Mouse (Mus musculus) MEL (cell line): Measurements from ENCODE around the gene Pitx3. TPM values are rescaled to one million over a fixed set of nuclear protein-coding genes. Genes with fewer than 3 reads are reported as not detected.
A peak's percentile ranks its signal among the peaks of the same experiment; 100 is the strongest.

Experiments used
- DNase-seq: peaks from one replicate; pipeline ENCODE4 v3.0.0; 2011; ENCODE audit warnings: low read depth, low spot score
- H3K27ac ChIP-seq: 2 replicates; pipeline ENCODE4 v1.5.1; 2012; ENCODE audit warnings: low read depth, mild to moderate bottlenecking, control low read depth, low read length, moderate library complexity; ENCODE audit not compliant: control insufficient read depth
- H3K27me3 ChIP-seq, 2 experiments: fragments of 150-350 bp in 1 of 2; sonication (generic) in 1 of 2; 2 replicates each; pipeline ENCODE4 v1.6.1; 2012; ENCODE audit warnings: low read length in 2 of 2, mild to moderate bottlenecking in 2 of 2, improper control_type of control experiment in 1 of 2, moderate library complexity in 1 of 2; ENCODE audit not compliant: insufficient read depth in 2 of 2, control insufficient read depth in 1 of 2
- H3K36me3 ChIP-seq, 2 experiments: 2 replicates each; pipeline ENCODE4 v1.6.1; 2012 to 2014; ENCODE audit warnings: low read length in 2 of 2, improper control_type of control experiment in 1 of 2, inconsistent platforms in 1 of 2, mild to moderate bottlenecking in 1 of 2; ENCODE audit not compliant: insufficient read depth in 2 of 2, control insufficient read depth in 1 of 2
- H3K4me1 ChIP-seq, 2 experiments: fragments of 150-350 bp in 1 of 2; sonication (generic) in 1 of 2; 2 replicates each; pipeline ENCODE4 v1.6.1; 2012; ENCODE audit warnings: low read length in 2 of 2, improper control_type of control experiment in 1 of 2, mild to moderate bottlenecking in 1 of 2; ENCODE audit not compliant: insufficient read depth in 2 of 2, control insufficient read depth in 1 of 2
- H3K4me3 ChIP-seq, 2 experiments: fragments of 150-350 bp in 1 of 2; sonication (generic) in 1 of 2; 2 replicates each; pipeline ENCODE4 v1.5.1; 2012; ENCODE audit warnings: low read depth in 2 of 2, low read length in 2 of 2, mild to moderate bottlenecking in 2 of 2, moderate library complexity in 2 of 2, control low read depth in 1 of 2, improper control_type of control experiment in 1 of 2; ENCODE audit not compliant: control insufficient read depth in 1 of 2, insufficient read depth in 1 of 2
- H3K79me2 ChIP-seq: 2 replicates; pipeline ENCODE4 v1.6.1; 2012; ENCODE audit warnings: mild to moderate bottlenecking, low read length, moderate library complexity; ENCODE audit not compliant: control insufficient read depth, poor library complexity, insufficient read depth
- H3K9ac ChIP-seq: 2 replicates; pipeline ENCODE4 v1.6.1; 2012; ENCODE audit warnings: low read depth, mild to moderate bottlenecking, control low read depth, low read length, moderate library complexity; ENCODE audit not compliant: control insufficient read depth, poor library complexity, severe bottlenecking
- H3K9me3 ChIP-seq: fragments of 150-350 bp; sonication (generic); replicated peaks from 2 replicates; pipeline ENCODE4 v1.6.1; 2012; ENCODE audit warnings: mild to moderate bottlenecking, low read length, improper control_type of control experiment, moderate library complexity; ENCODE audit not compliant: insufficient read depth
- CTCF ChIP-seq, 3 experiments: IDR thresholded peaks in 2 of 3; conservative IDR thresholded peaks in 1 of 3; 2 replicates each; pipeline ENCODE4 v1.5.1; 2011 to 2012; ENCODE audit warnings: low read length in 3 of 3, low read depth in 2 of 3, mild to moderate bottlenecking in 2 of 3, improper control_type of control experiment in 1 of 3, inconsistent platforms in 1 of 3, mixed read lengths in 1 of 3, moderate library complexity in 1 of 3; ENCODE audit not compliant: control insufficient read depth in 1 of 3, insufficient read depth in 1 of 3, poor library complexity in 1 of 3, severe bottlenecking in 1 of 3
- ELF1 ChIP-seq: IDR thresholded peaks from 2 replicates; pipeline ENCODE4 v1.6.1; 2014; ENCODE audit warnings: low read depth, mild to moderate bottlenecking, inconsistent platforms, low read length, improper control_type of control experiment, moderate library complexity
- EP300 ChIP-seq, 2 experiments: IDR thresholded peaks; 2 replicates each; pipeline ENCODE4 v1.6.1; 2011; ENCODE audit warnings: improper control_type of control experiment in 2 of 2, low read length in 2 of 2, low read depth in 1 of 2, mild to moderate bottlenecking in 1 of 2
- GATA1 ChIP-seq: IDR thresholded peaks from 2 replicates; pipeline ENCODE4 v1.6.1; 2011; ENCODE audit warnings: low read depth, low read length, improper control_type of control experiment
- HCFC1 ChIP-seq: IDR thresholded peaks from 2 replicates; pipeline ENCODE4 v1.6.1; 2012; ENCODE audit warnings: low read depth, mild to moderate bottlenecking, inconsistent platforms, low read length, improper control_type of control experiment, moderate library complexity
- JUND ChIP-seq: IDR thresholded peaks from 2 replicates; pipeline ENCODE4 v1.6.1; 2011; ENCODE audit warnings: low read depth, mild to moderate bottlenecking, improper control_type of control experiment, low read length
- KAT2A ChIP-seq: conservative IDR thresholded peaks from 2 replicates; pipeline ENCODE4 v1.6.1; 2012; ENCODE audit warnings: low read depth, low read length, improper control_type of control experiment, inconsistent platforms
- MAFK ChIP-seq: IDR thresholded peaks from 2 replicates; pipeline ENCODE4 v1.6.1; 2011; ENCODE audit warnings: low read depth, mild to moderate bottlenecking, low read length, improper control_type of control experiment, borderline replicate concordance
- MAX ChIP-seq: IDR thresholded peaks from 2 replicates; pipeline ENCODE4 v1.6.1; 2011; ENCODE audit warnings: low read length, improper control_type of control experiment
- MAZ ChIP-seq: IDR thresholded peaks from 2 replicates; pipeline ENCODE4 v1.6.1; 2012; ENCODE audit warnings: low read depth, mild to moderate bottlenecking, inconsistent platforms, low read length, improper control_type of control experiment
- MXI1 ChIP-seq: IDR thresholded peaks from 2 replicates; pipeline ENCODE4 v1.6.1; 2011; ENCODE audit warnings: mild to moderate bottlenecking, low read depth, low read length, improper control_type of control experiment
- MYB ChIP-seq: IDR thresholded peaks from 2 replicates; pipeline ENCODE4 v1.6.1; 2011; ENCODE audit warnings: mild to moderate bottlenecking, low read depth, low read length, improper control_type of control experiment
- MYC ChIP-seq: IDR thresholded peaks from 2 replicates; pipeline ENCODE4 v1.6.1; 2011; ENCODE audit warnings: low read depth, mild to moderate bottlenecking, low read length, improper control_type of control experiment, moderate library complexity
- POLR2A ChIP-seq, 2 experiments: IDR thresholded peaks; 2 replicates each; pipeline ENCODE4 v1.6.1; 2011 to 2012; ENCODE audit warnings: low read length in 2 of 2, mild to moderate bottlenecking in 2 of 2, control low read depth in 1 of 2, improper control_type of control experiment in 1 of 2, low read depth in 1 of 2, moderate library complexity in 1 of 2; ENCODE audit not compliant: control insufficient read depth in 1 of 2, insufficient read depth in 1 of 2, poor library complexity in 1 of 2
- SIN3A ChIP-seq: IDR thresholded peaks from 2 replicates; pipeline ENCODE4 v1.6.1; 2012; ENCODE audit warnings: low read length, improper control_type of control experiment, inconsistent platforms
- SMC3 ChIP-seq: IDR thresholded peaks from 2 replicates; pipeline ENCODE4 v1.6.1; 2011; ENCODE audit warnings: low read depth, low read length, improper control_type of control experiment
- TAL1 ChIP-seq: IDR thresholded peaks from 2 replicates; pipeline ENCODE4 v1.6.1; 2012; ENCODE audit warnings: mild to moderate bottlenecking, inconsistent platforms, low read length, moderate library complexity, mixed read lengths
- TBP ChIP-seq: IDR thresholded peaks from 2 replicates; pipeline ENCODE4 v1.8.0; 2011; ENCODE audit warnings: low read depth, low read length, improper control_type of control experiment
- TCF12 ChIP-seq: IDR thresholded peaks from 2 replicates; pipeline ENCODE4 v1.6.1; 2014; ENCODE audit warnings: low read depth, mild to moderate bottlenecking, inconsistent platforms, low read length, improper control_type of control experiment, moderate library complexity
- USF1 ChIP-seq: IDR thresholded peaks from 2 replicates; pipeline ENCODE4 v1.6.1; 2014; ENCODE audit warnings: low read depth, mild to moderate bottlenecking, inconsistent platforms, low read length, improper control_type of control experiment, moderate library complexity
- ZKSCAN1 ChIP-seq: IDR thresholded peaks from 2 replicates; pipeline ENCODE4 v1.6.1; 2012; ENCODE audit warnings: low read depth, mild to moderate bottlenecking, inconsistent platforms, low read length, improper control_type of control experiment, moderate library complexity
- polyA plus RNA-seq, 2 experiments: library from polyadenylated mRNA; stranded (reverse) in 1 of 2; unstranded in 1 of 2; fragments of >175 nt in 1 of 2; fragments of >200 nt in 1 of 2; gene quantifications; 2 replicates each; pipeline versions ENCODE4 v1.2.1 to v1.2.4; 2012; ENCODE audit warnings: low replicate concordance in 2 of 2, low read depth in 1 of 2; ENCODE audit not compliant: insufficient read length in 2 of 2, insufficient read depth in 1 of 2, missing spikeins in 1 of 2
- total RNA-seq: library from RNA; depleted of rRNA; stranded (reverse); fragments of 300-350 nt; gene quantifications from 2 replicates; pipeline ENCODE4 v1.2.3, GENCODE M21; 2012

Pitx3 gene
- total and polyA plus RNA-seq, 3 experiments: 0.08 to 0.28 TPM; not detected in 1

DNA sequence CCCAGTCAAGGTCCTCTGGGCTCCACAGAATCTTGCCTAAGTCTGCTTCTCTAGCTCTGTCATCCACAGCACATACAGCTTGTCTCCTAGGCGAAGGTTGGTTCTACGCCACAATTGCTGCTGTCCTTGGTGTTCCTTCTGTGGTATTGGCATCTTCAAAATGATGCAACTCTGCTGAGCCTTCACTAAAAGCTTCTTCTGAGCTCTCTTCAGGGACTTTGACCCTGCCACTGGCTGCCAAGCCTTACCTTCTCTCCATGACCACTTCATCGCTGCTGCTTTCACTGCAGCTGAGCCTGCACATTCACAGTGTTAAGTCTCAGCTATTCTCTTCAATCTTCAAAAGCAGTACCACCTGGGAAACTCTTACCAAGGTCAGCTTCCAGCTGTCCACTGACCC is 34.1 kb upstream of the Pitx3 start:
- Histone ChIP-seq H3K27ac (no peak overlapping the region), H3K4me3 (no peak overlapping the region), H3K36me3 (peaks cover 2 to 18% of the 10 kb centered on the region in 2 experiments; a peak in 3 of 4 replicates), H3K9ac (no peak overlapping the region), H3K4me1 (peaks cover 7 to 12% of the 10 kb centered on the region in 2 experiments), H3K79me2 (peaks cover 2% of the 10 kb centered on the region; the same call in 1 of the 2 replicates), H3K9me3 (no peaks in the 10 kb centered on the region), H3K27me3 (no peaks in the 10 kb centered on the region)
- DNase-seq: no peak
- TF ChIP-seq KAT2A (no peak), TAL1 (no peak), ELF1 (no peak), MAFK (no peak), USF1 (no peak), GATA1 (no peak), MYC (no peak), ZKSCAN1 (no peak), JUND (no peak), POLR2A (IDR thresholded peaks at IDR 0.05; ENCODE audit: control insufficient read depth in 1 of 2, insufficient read depth in 1 of 2, low read depth in 1 of 2, low read length in 2 of 2, poor library complexity in 1 of 2) (no peak), TCF12 (no peak), MYB (no peak), TBP (no peak), MAX (no peak), CTCF (IDR thresholded peaks at IDR 0.05 in 2 of 3, conservative IDR thresholded peaks at IDR 0.05 in 1 of 3; ENCODE audit: control insufficient read depth in 1 of 3, insufficient read depth in 1 of 3, low read depth in 2 of 3, low read length in 3 of 3, poor library complexity in 1 of 3, severe bottlenecking in 1 of 3) (no peak), SMC3 (no peak), MXI1 (no peak), MAZ (no peak)

DNA sequence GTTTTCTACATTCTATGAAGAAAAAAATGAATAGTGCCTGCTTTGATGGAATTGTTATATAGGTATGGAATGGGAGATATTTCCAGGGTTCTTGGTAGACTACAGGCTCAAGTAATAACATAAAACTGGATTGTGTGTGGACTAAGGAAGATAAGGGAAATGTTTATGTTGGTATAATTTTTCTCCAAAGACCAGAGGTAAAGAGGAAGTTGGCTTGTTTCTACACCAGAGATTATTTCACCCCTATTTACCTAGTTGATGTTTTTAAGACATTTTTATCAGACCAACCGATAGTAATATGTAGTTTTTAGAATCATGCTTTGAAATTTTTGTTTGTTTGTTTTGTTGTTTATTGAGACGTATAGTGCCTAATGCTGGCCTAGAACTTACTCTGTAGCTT is 32.1 kb upstream of the Pitx3 start:
- Histone ChIP-seq H3K27ac (no peak overlapping the region), H3K9me3 (no peaks in the 10 kb centered on the region), H3K9ac (no peak overlapping the region), H3K79me2 (0 out of 2 replicates have a peak, but pooled peaks cover 2% of the 10 kb centered on the region), H3K4me3 (no peak overlapping the region), H3K4me1 (peaks cover 7 to 12% of the 10 kb centered on the region in 2 experiments), H3K36me3 (peaks cover 2 to 18% of the 10 kb centered on the region in 2 experiments; a peak in 3 of 4 replicates), H3K27me3 (no peaks in the 10 kb centered on the region)
- TF ChIP-seq MYB (no peak), SIN3A (peak; percentile 63), HCFC1 (no peak), GATA1 (peak; percentile 73; the same call in 1 of the 2 replicates), EP300 (IDR thresholded peaks at IDR 0.05; ENCODE audit: low read depth in 1 of 2, low read length in 2 of 2) (peak; percentile 44 to 83; a peak in 3 of 4 replicates), POLR2A (IDR thresholded peaks at IDR 0.05; ENCODE audit: control insufficient read depth in 1 of 2, insufficient read depth in 1 of 2, low read depth in 1 of 2, low read length in 2 of 2, poor library complexity in 1 of 2) (no peak)
- peak; percentile 64 for DNase-seq
